Mouse (Mus musculus): ENCODE measurements at regions not wholly inside any gene's neighbourhood (a gene's known extent, or its start where the extent isn't known, plus 50 kb on each side); places are given as distances from the start of the nearest gene placed in this dataset.

- intact Hi-C loops (cut with DNase I) = no loop called here
- DNase-seq (ENCODE audit: low spot score in 2 of 2) = no peak
These were observed 77.8 kb upstream of the Sulf2 start for GRCm38 (mm10) chr2:166233246-166233645.

DNA sequence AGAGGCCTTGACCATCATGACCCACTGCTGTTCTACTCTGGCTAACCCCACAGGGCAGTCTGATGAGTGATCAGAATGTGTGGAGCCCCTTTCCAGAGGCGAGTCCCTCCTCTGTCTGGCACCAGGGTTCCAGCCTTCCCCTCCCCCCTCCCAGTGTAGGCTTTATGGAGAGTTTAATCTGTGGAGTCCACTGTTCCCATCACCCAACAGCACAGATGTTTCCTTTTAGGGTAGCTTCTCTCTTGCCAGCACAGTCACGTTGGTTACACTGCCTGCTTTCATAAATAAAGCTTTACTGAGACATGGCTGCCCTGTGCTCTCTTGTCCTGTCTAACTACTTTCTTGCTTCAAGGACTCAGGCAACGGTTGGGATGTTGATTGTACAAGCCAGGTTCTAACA, 76.9 kb upstream of the Sulf2 start:
- intact Hi-C loops (cut with DNase I) = no loop called here
- no peak for DNase-seq (ENCODE audit: low spot score in 2 of 2)

DNA sequence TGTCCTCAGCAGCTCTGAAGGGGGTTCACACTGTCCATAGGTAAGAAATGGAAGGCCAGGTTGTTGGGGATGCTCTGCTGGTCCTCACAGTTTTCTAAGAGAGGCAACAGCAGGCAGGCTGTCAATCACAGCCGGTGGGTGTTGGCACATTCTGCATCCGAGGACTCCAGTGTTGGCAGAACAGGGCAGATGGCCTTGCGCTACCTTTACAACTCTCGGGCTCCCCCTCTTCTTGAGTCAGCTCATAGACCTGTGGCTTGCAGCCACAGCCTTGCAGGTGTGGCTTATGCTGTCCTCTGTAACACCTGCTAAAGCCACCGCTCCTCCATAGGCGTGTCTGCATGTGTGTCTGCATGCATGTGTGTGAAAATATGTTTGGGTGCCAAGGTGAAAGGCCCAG, 75.2 kb upstream of the Sulf2 start:
- no peak for DNase-seq (ENCODE audit: low spot score in 2 of 2)

GRCm38 (mm10) chr2:166228356-166228755, 72.9 kb upstream of the Sulf2 start:
- intact Hi-C loops (cut with DNase I) = no loop called here

More for the DNA sequence above, 75.2 kb upstream of the Sulf2 start:
- intact Hi-C loops (cut with DNase I) = no loop called here

GRCm38 (mm10) chr2:166227496-166227895, 72.0 kb upstream of the Sulf2 start:
- DNase-seq (ENCODE audit: low spot score in 2 of 2) = no peak
- intact Hi-C loops (cut with DNase I) = no loop called here

More at GRCm38 (mm10) chr2:166228356-166228755, 72.9 kb upstream of the Sulf2 start:
- no peak for DNase-seq (ENCODE audit: low spot score in 2 of 2)

GRCm38 (mm10) chr2:166226929-166227328, 71.5 kb upstream of the Sulf2 start:
- no peak for DNase-seq (ENCODE audit: low spot score in 2 of 2)
- intact Hi-C loops (cut with DNase I) = no loop called here

- intact Hi-C loops (cut with DNase I) = no loop called here
- no peak for DNase-seq (ENCODE audit: low spot score in 2 of 2)
These were observed 70.9 kb upstream of the Sulf2 start for GRCm38 (mm10) chr2:166226331-166226730.

DNA sequence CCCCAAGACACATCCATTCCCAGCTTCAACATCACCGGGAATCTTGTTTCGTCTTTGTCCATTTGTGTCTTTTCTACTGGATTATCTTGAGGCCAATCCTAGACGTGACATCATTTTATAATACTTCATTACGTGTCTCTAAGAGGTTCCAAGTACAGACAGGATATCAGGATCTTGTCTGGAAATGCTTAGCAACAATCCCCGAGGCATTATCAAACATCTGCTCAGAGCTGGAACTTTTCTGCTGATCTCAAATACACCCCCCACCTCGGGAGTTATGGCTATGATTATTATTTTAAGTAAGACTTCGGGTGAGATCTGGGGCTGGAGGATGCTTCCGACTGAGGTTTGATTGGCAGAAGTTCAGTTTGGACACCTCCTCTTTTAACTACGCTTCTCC, 69.9 kb upstream of the Sulf2 start:
- no peak for DNase-seq (ENCODE audit: low spot score in 2 of 2)
- intact Hi-C loops (cut with DNase I) = no loop called here

GRCm38 (mm10) chr2:166218783-166219182, 63.3 kb upstream of the Sulf2 start:
- intact Hi-C loops (cut with DNase I) = no loop called here

DNA sequence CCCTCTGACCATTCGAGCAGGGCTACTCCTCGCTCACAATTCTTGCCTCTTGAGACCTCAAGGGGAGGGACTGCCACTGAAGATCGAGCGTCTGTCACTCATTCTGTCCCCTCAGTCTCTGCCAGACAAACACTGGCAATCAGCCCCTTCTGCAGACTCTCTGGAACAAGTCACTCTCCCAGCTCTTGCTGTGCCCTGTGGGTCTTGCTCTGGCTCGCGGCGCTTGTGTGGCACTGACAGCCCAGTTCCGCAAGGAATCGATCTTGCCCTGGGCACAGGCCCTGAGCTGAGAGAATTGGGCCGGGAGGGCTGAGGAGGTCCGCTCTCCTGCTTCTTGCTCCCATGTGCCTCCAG, 61.0 kb upstream of the Sulf2 start:
- intact Hi-C loops (cut with DNase I) = no loop called here
- DNase-seq (ENCODE audit: low spot score in 2 of 2) = no peak

More at GRCm38 (mm10) chr2:166218783-166219182, 63.3 kb upstream of the Sulf2 start:
- no peak for DNase-seq (ENCODE audit: low spot score in 2 of 2)

- intact Hi-C loops (cut with DNase I) = no loop called here
- DNase-seq (ENCODE audit: low spot score in 2 of 2) = peak; percentile 25 to 31
These were observed 60.4 kb upstream of the Sulf2 start for GRCm38 (mm10) chr2:166215610-166216511.

GRCm38 (mm10) chr2:166215191-166215590, 59.7 kb upstream of the Sulf2 start:
- intact Hi-C loops (cut with DNase I) = no loop called here
- no peak for DNase-seq (ENCODE audit: low spot score in 2 of 2)

DNA sequence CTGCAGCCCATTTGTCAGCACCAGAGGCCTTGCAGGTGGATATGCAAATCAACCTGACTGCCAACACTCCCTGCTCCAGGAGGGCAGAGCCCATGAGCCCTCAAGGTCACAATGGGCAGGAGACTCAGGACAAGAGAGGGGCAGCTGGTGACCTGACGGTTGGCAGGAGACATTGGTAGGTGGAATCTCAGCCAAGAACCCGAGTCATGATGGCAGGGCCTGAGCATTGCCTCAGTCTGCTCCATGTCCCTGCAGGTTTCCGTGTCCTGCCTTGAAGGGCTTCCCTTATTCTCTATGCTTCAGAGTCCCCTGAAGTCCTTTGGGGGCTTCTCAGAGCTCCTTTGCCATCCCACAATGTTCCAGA, 51.7 kb upstream of the Sulf2 start:
- no peak for DNase-seq (ENCODE audit: low spot score in 2 of 2)
- intact Hi-C loops (cut with DNase I) = no loop called here

- intact Hi-C loops (cut with DNase I) = no loop called here
- DNase-seq (ENCODE audit: low spot score in 2 of 2) = no peak
These were observed 51.1 kb upstream of the Sulf2 start for GRCm38 (mm10) chr2:166206396-166207144.
